Comparison of ENCODE assay signal across 19 mouse cellular contexts in genomic region chr6:145131991-145132390, GRCm38 (mm10). TPM values are rescaled to one million over a fixed set of nuclear protein-coding genes. Genes with fewer than 3 reads are reported as not detected.
"Had no signal": no experiment of that assay in that cellular context is flagged by ENCODE, and none has a peak within 500 bp of the region (broad histone marks: within the 10 kb centered on the region; RNA-seq: fewer than 3 reads in every experiment).

No protein-coding gene starts in this region.

- H3K4me2 ChIP-seq: lung, embryonic 15.5 days; midbrain, embryonic 12.5 days; midbrain, embryonic 15.5 days; neural tube, embryonic 13.5 days; stomach, embryonic 15.5 days had no signal

- H3K27me3 ChIP-seq: lung, embryonic 15.5 days; megakaryocyte, embryonic 14.5 days; midbrain, embryonic 12.5 days; midbrain, embryonic 15.5 days; neural tube, embryonic 13.5 days; stomach, embryonic 15.5 days had no signal

- DNase-seq: lung, adult 2 months; lung, postnatal 14 days; lung, postnatal 36 days; right cerebral cortex, postnatal 14 days; thymus, adult 2 months; thymus, postnatal 25 days; thymus, postnatal 4 days had no signal

- ATAC-seq: lung, postnatal 0 days; midbrain, embryonic 15.5 days had no signal

- H3K9ac ChIP-seq: liver, embryonic 14.5 days; lung, embryonic 15.5 days; midbrain, embryonic 12.5 days; midbrain, embryonic 15.5 days; neural tube, embryonic 13.5 days; stomach, embryonic 15.5 days had no signal

- H3K27ac ChIP-seq: liver, embryonic 14.5 days; lung, embryonic 15.5 days; macrophage; midbrain, embryonic 12.5 days; midbrain, embryonic 15.5 days; neural tube, embryonic 13.5 days; stomach, embryonic 15.5 days; stomach, postnatal 0 days had no signal

- H3K4me1 ChIP-seq: lung, embryonic 15.5 days; midbrain, embryonic 15.5 days; neural tube, embryonic 13.5 days; stomach, embryonic 15.5 days had no signal

- H3K4me3 ChIP-seq: lung, embryonic 15.5 days; megakaryocyte, embryonic 14.5 days; midbrain, embryonic 12.5 days; midbrain, embryonic 15.5 days; neural tube, embryonic 13.5 days; stomach, embryonic 15.5 days had no signal

- H3K9me3 ChIP-seq: lung, embryonic 15.5 days; midbrain, embryonic 12.5 days; midbrain, embryonic 15.5 days; neural tube, embryonic 13.5 days; stomach, embryonic 15.5 days had no signal

- H3K36me3 ChIP-seq: lung, embryonic 15.5 days; midbrain, embryonic 12.5 days; midbrain, embryonic 15.5 days; neural tube, embryonic 13.5 days; stomach, embryonic 15.5 days had no signal

RNA-seq across cellular contexts. Expression of gene Bcat1, which starts 56.0 kb away (rescaled TPM):
- total RNA-seq: monocyte, adult 5-6 weeks; neutrophil, adult 5-6 weeks had no signal
- polyA plus RNA-seq: macrophage had no signal
